ENCODE assay signal across 10 mouse cellular contexts in genomic region chr11:116127986-116128385, GRCm38 (mm10). TPM values are rescaled to one million over a fixed set of nuclear protein-coding genes. Genes with fewer than 3 reads are reported as not detected.
A peak's percentile ranks its signal among the peaks of the same experiment; 100 is the strongest.
DNase-seq lines count a peak whose midpoint lies in the region; ATAC-seq and TF ChIP-seq lines count a peak whose summit lies in the region.
"Had no signal": no experiment of that assay in that cellular context is flagged by ENCODE, and none has a peak within 500 bp of the region (broad histone marks: within the 10 kb centered on the region; RNA-seq: fewer than 3 reads in every experiment).

No protein-coding gene starts in this region.

- H3K4me1 ChIP-seq in kidney, postnatal 0 days (replicated peaks; ENCODE audit: insufficient read depth, low read length): peaks cover 11% of the 10 kb centered on the region
- H3K4me1 ChIP-seq in E14TG2a.4 (replicated peaks; ENCODE audit: low read depth, low read length): peaks cover 57% of the 10 kb centered on the region
- H3K4me1 ChIP-seq in intestine, embryonic 16.5 days (ENCODE audit: control insufficient read depth, insufficient read depth, low read length): peaks cover 36% of the 10 kb centered on the region

- peak overlapping the region; percentile 46 for H3K4me2 ChIP-seq in kidney, postnatal 0 days (ENCODE audit: low read length)
- peak overlapping the region; percentile 26 for H3K4me2 ChIP-seq in intestine, embryonic 16.5 days (ENCODE audit: low read depth, low read length)

- peak overlapping the region; percentile 1; the same call in 1 of the 2 replicates for H3K27ac ChIP-seq in kidney, postnatal 0 days
- H3K27ac ChIP-seq in intestine, embryonic 16.5 days (ENCODE audit: low read length): peak overlapping the region; percentile 46; the same call in 1 of the 2 replicates
- H3K27ac ChIP-seq: liver, embryonic 13.5 days had no signal

- no peak for TF ChIP-seq CTCF in kidney, postnatal 0 days (IDR thresholded peaks at IDR 0.05; ENCODE audit: low read depth)
- no peak for TF ChIP-seq CTCF in E14TG2a.4 (conservative IDR thresholded peaks at IDR 0.05; ENCODE audit: low read length)

- H3K4me3 ChIP-seq in kidney, postnatal 0 days (replicated peaks; ENCODE audit: low read depth, low read length): no peak overlapping the region
- H3K4me3 ChIP-seq in E14TG2a.4 (replicated peaks; ENCODE audit: low read length): peak overlapping the region; percentile 63; the same call in 1 of the 2 replicates
- H3K4me3 ChIP-seq in intestine, embryonic 16.5 days (ENCODE audit: low read length): no peak overlapping the region
- H3K4me3 ChIP-seq: liver, embryonic 13.5 days had no signal

- peak; percentile 38 for DNase-seq in cerebellum, adult 11-12 months
- no peak for DNase-seq in cerebellum, adult 8-10 months
- no peak for DNase-seq in kidney, postnatal 0 days (ENCODE audit: low spot score)
- DNase-seq in kidney, adult 11 months: no peak
- no peak for DNase-seq in ovary, postnatal 36 days (ENCODE audit: low spot score)
- no peak for DNase-seq in adrenal gland, adult 2 months
- DNase-seq: adrenal gland, postnatal 25 days; liver, embryonic 13.5 days had no signal

- H3K9me3 ChIP-seq in kidney, postnatal 0 days (replicated peaks; ENCODE audit: low read length): no peaks in the 10 kb centered on the region
- 0 out of 2 replicates have a peak, but pooled peaks cover 3% of the 10 kb centered on the region for H3K9me3 ChIP-seq in E14TG2a.4 (ENCODE audit: low read length)
- H3K9me3 ChIP-seq in intestine, embryonic 16.5 days (ENCODE audit: control insufficient read depth, low read length): no peaks in the 10 kb centered on the region
- H3K9me3 ChIP-seq: liver, embryonic 13.5 days had no signal

- ATAC-seq in kidney, postnatal 0 days (replicated peaks; ENCODE audit: low FRiP score, low read depth): no peak
- no peak for ATAC-seq in intestine, embryonic 16.5 days

- no peaks in the 10 kb centered on the region for H3K27me3 ChIP-seq in kidney, postnatal 0 days (ENCODE audit: insufficient read depth, low read length)
- H3K27me3 ChIP-seq in E14TG2a.4 (ENCODE audit: insufficient read depth, low read length): peaks cover 47% of the 10 kb centered on the region
- H3K27me3 ChIP-seq in intestine, embryonic 16.5 days (replicated peaks; ENCODE audit: control insufficient read depth, insufficient read depth, low read length): no peaks in the 10 kb centered on the region
- H3K27me3 ChIP-seq: liver, embryonic 13.5 days had no signal

- peaks cover 9% of the 10 kb centered on the region; the same call in 1 of the 2 replicates for H3K36me3 ChIP-seq in kidney, postnatal 0 days (ENCODE audit: insufficient read depth, low read length)
- peaks cover 18% of the 10 kb centered on the region for H3K36me3 ChIP-seq in E14TG2a.4 (ENCODE audit: insufficient read depth, low read length)
- H3K36me3 ChIP-seq in intestine, embryonic 16.5 days (ENCODE audit: control insufficient read depth, insufficient read depth, low read length): peaks cover 20% of the 10 kb centered on the region

- 61% methylated on average over 9 of the region's 9 CpGs for WGBS in kidney, postnatal 0 days
- WGBS in intestine, embryonic 16.5 days: 75% methylated on average over 9 of the region's 9 CpGs

- no peak overlapping the region for H3K9ac ChIP-seq in kidney, postnatal 0 days (ENCODE audit: low read depth, low read length)
- H3K9ac ChIP-seq in intestine, embryonic 16.5 days (ENCODE audit: low read depth, low read length): peak overlapping the region; percentile 52; the same call in 1 of the 2 replicates

RNA-seq across cellular contexts. Expression of gene Trim47, which starts 1.0 kb away (rescaled TPM):
- polyA plus RNA-seq in kidney, postnatal 0 days (2015; fragmentation: Nextera tagmentation; extraction: Ambion mirVana): 40.8 and 41.7 TPM in 2 replicates
- polyA plus RNA-seq in intestine, embryonic 16.5 days (2015; fragmentation: Nextera tagmentation; extraction: Ambion mirVana): 13.9 and 14.7 TPM in 2 replicates
- total RNA-seq in adrenal gland, adult 2 months (2021): 10 to 100 TPM; 10.3 to 17.9 TPM
- 49.1 and 68.9 TPM in 2 replicates for polyA plus RNA-seq in adrenal gland, adult 2 months (2012; rRNA removed)

RNA-seq across cellular contexts. Expression of gene Trim65, which starts 2.9 kb away (rescaled TPM):
- polyA plus RNA-seq in kidney, postnatal 0 days (2015; fragmentation: Nextera tagmentation; extraction: Ambion mirVana): 3.1 and 3.3 TPM in 2 replicates
- 7.7 and 9.3 TPM in 2 replicates for polyA plus RNA-seq in intestine, embryonic 16.5 days (2015; fragmentation: Nextera tagmentation; extraction: Ambion mirVana)
- 10 to 100 TPM in 1 of 2 experiments, 1 to 10 TPM in 1; 9.5 to 11.8 TPM for total RNA-seq in adrenal gland, adult 2 months (2021)
- polyA plus RNA-seq in adrenal gland, adult 2 months (2012; rRNA removed): 15.9 and 16.0 TPM in 2 replicates

RNA-seq across cellular contexts. Expression of gene Mrpl38, which starts 10.7 kb away (rescaled TPM):
- polyA plus RNA-seq in kidney, postnatal 0 days (2015; fragmentation: Nextera tagmentation; extraction: Ambion mirVana): 81.1 and 89.8 TPM in 2 replicates
- polyA plus RNA-seq in intestine, embryonic 16.5 days (2015; fragmentation: Nextera tagmentation; extraction: Ambion mirVana): 104 and 110 TPM in 2 replicates
- 100 to 1,000 TPM; 102 to 108 TPM for total RNA-seq in adrenal gland, adult 2 months (2021)
- 134 and 167 TPM in 2 replicates for polyA plus RNA-seq in adrenal gland, adult 2 months (2012; rRNA removed)

RNA-seq across cellular contexts. Expression of gene Fbf1, which starts 40.0 kb away (rescaled TPM):
- 16.8 and 20.0 TPM in 2 replicates for polyA plus RNA-seq in kidney, postnatal 0 days (2015; fragmentation: Nextera tagmentation; extraction: Ambion mirVana)
- 15.4 and 16.9 TPM in 2 replicates for polyA plus RNA-seq in intestine, embryonic 16.5 days (2015; fragmentation: Nextera tagmentation; extraction: Ambion mirVana)
- total RNA-seq in adrenal gland, adult 2 months (2021): 10 to 100 TPM; 30.4 to 37.8 TPM
- polyA plus RNA-seq in adrenal gland, adult 2 months (2012; rRNA removed): 19.5 and 21.4 TPM in 2 replicates

RNA-seq across cellular contexts. Expression of gene Wbp2, which starts 41.2 kb away (rescaled TPM):
- polyA plus RNA-seq in kidney, postnatal 0 days (2015; fragmentation: Nextera tagmentation; extraction: Ambion mirVana): 121 and 125 TPM in 2 replicates
- polyA plus RNA-seq in intestine, embryonic 16.5 days (2015; fragmentation: Nextera tagmentation; extraction: Ambion mirVana): 135 and 160 TPM in 2 replicates
- 100 to 1,000 TPM; 165 to 185 TPM for total RNA-seq in adrenal gland, adult 2 months (2021)
- 517 and 528 TPM in 2 replicates for polyA plus RNA-seq in adrenal gland, adult 2 months (2012; rRNA removed)
